Mouse (Mus musculus) Muller cell, postnatal 12 days (primary cell): ENCODE measurements around the gene Ntsr2.
"Not testable (repeated sequence)": the region's sequence is repeated elsewhere in the genome, so short reads cannot be mapped to it uniquely, and the experiment has no call there.

Source experiments
- DNase-seq: peaks from one replicate; pipeline ENCODE4 v3.0.0-alpha.2; 2015; ENCODE audit errors: inconsistent ontology term

The Ntsr2 gene

DNA sequence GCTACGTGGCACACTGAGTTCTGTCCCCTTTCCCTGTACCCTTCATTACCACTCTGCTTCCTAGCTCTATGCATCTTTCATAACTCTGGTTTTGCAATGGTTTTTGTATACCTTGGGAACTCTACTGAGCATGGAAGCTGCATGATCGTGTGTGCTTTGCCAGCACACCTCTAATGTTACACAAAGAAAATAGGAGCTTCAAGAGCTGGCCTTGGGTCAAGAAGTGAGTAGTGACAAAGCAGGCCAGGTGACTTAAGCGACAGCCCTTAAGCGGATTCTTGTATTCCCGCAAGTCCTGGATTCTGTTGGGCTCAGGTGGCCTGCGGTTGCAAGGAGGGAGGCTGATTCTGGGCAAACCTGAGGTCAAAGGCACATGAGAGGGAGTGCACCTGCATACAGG, 4.9 kb upstream of the Ntsr2 start:
- no peak for DNase-seq

DNA sequence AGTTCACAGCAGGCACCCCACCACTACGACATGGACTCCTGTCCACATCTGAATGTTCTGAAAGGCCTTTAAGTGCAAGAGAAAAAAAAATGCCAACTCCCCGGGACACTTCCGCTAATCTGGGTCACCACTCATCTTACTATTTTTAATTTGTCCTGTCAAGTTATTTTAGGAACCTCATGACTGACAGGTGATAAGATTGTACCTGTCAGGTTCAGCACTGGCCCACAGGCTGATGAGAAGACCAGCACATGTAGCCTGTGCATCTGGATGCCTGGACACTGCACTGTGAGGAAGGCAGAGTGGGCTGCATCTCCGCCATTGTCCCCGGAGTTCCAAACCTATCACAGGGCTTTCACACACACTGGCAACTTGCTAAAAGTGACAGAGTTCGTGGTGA, 3.4 kb upstream of the Ntsr2 start:
- no peak for DNase-seq

- DNase-seq = no peak
These were observed 2.4 kb downstream of the Ntsr2 start for GRCm38 (mm10) chr12:16655604-16656003.

DNA sequence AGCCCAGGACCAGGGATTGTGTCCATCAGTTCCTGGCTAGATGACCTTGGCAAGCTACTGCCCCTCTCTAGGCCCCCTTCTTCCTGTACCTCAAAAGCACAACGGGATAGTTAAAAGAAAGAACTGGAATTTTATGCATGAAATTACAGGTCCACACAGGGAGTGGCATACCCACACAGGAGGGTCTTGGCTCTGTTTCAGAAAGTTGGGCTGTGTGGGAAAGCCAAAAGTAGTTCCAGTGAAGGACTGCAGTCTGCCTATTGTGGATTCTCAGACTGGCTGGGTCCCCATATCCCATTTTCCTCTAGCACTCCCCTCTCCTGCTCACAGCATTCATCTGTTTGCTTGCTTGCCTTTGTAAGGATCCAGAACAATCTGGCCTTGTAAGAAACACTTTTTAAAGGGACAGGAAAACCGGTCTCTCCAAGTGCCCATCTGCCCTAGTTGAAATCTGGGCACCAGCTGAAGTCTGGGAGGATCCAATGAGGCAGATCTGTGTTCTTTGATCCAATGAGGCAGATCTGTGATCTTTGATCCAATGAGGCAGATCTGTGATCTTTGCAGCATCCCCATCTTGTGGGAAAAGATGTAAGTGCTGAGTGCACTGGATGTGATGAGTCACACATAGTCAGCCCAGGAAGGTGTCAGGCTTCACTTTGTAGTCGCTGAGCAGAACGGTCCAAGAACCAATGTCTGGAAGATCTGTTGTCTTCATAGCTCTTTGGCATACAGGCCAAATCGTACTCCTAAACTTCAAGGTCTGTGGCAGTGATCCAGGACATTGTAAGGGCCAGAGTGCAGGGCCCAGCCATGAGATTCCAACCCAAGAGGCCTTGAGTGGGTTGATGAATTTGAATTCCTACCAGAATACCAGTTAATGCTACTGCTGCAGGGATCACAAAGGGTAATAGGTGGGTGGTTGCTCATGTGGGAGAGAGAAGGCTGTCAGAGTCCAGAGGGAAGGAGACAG, 4.0 kb downstream of the Ntsr2 start:
- no peak for DNase-seq

DNA sequence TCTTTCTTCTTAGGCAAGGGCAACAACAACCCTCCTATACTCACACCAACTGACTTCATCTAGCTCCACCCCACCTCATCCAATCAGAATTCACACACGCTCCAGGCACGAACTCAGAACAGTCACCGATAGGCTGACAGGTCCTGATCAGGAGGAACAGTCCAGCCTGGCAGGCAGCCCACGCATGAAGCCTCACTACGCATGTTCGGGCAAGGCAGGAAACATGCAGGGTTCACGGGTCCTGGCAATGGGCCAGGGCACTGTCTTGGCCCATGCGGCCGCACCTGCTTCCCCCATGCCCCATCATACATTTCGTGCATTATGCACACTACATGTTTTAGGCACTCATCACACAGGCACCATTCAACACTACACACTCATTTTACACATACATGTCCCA, 8.3 kb downstream of the Ntsr2 start:
- DNase-seq = no peak

DNA sequence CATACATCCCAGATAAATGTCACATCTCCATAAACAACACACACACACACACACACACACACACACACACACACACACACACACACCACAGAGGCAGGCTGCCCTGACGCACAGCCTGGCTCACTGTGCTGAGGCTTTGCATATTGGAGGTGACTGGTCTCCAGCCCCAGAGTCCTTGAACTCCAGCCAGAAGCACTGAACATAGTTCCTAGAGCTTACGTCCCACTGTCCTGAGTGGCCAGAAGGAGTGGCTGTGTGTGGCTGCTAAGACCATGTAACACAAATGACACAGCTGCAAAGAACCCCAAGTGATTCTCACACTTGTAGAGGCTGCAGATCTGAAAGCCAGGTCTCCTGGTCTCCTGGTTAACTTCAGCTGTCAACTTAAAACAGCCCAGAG, 8.8 kb downstream of the Ntsr2 start:
- no peak for DNase-seq

DNA sequence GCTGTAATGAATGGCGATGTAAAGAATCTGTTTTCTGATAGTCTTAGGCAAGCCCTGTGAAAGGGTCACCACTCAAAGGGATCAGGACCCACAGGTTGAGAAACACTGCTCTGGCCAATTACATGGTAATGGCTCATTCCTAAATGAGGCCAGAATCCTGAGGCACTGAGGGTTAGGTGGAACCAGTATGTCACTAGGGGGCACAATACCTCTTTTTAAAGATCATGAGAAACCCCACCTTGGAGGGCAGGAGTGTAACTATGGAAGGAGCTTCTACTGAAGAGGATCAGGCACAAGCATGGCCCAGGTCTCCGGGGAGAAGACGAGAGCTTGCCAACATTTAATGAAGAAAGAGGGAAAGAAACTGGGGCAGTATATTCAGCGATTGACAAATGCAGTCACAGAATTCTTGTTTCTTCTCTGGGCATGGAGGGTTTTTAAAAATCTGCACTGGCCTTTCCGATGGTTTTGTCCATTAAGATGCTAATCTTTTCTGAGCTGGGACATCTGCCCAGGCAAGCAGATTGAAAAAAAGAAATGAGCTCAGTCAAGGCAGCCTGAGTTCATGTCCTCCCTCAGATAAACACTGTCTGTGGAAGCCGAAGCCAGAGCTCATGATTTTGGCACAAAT, 9.9 kb downstream of the Ntsr2 start:
- peak; percentile 45 for DNase-seq

DNA sequence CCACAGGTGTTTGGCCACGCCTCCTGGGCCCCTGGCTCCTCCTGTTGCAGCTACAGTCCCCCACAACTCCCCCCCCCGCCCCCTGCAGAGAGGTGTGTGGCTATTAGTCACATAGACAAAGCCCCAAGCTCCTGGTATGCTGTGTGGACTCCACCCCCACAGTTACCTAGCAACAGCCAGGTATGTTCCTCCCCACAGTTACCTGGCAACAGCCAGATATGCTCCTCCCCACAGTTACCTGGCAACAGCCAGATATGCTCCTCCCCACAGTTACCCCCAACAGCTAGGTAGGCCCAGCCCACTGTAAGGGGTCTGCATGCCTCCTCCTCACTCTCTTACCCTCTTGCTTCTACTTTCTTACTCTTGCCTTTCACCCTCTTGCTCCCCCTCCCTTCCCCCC, 11.8 kb downstream of the Ntsr2 start:
- peak; percentile 70 for DNase-seq

DNA sequence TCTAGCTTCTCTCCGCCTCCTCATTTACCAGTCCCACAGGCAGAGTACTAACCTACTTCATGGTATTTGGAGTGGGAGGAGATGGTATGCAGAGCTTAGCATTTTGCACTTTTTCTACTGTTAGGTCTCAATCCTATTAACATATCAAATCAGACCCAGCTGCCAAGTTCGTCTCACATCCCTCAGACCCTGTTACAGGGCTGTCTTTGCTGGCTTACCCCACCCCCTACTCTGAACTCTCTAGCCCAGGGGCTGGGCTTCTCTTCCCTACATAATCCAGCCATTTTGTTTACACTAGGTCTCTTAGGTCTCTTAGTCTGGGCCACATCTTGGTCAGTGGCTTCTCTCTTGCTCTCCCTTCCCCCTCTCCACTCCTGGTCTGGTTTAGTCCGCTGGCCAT, 16.0 kb downstream of the Ntsr2 start:
- DNase-seq = no peak

- DNase-seq = no peak
These were observed 19.1 kb downstream of the Ntsr2 start for GRCm38 (mm10) chr12:16672246-16672645.

GRCm38 (mm10) chr12:16690631-16691030, 37.4 kb downstream of the Ntsr2 start:
- DNase-seq = peak; percentile 29

DNA sequence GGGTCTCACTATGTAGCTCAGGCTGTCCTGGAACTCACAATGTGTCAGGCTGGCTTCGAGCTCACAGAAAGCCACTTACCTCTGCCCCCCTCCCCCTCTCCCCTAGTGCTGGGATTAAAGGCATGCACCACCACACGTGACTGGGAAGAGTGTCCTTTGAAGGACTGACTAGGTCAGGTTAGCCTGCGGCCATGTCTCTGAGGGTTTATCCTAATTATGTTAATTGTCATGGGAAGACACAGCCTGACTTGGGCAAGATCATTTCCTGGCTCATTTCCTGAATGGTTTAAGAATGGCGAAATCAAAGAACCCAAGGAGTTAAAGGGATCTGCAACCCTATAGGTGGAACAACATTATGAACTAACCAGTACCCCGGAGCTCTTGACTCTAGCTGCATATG, 41.6 kb downstream of the Ntsr2 start:
- no peak for DNase-seq

GRCm38 (mm10) chr12:16695252-16695651, 42.1 kb downstream of the Ntsr2 start:
- not testable (repeated sequence) for DNase-seq

DNA sequence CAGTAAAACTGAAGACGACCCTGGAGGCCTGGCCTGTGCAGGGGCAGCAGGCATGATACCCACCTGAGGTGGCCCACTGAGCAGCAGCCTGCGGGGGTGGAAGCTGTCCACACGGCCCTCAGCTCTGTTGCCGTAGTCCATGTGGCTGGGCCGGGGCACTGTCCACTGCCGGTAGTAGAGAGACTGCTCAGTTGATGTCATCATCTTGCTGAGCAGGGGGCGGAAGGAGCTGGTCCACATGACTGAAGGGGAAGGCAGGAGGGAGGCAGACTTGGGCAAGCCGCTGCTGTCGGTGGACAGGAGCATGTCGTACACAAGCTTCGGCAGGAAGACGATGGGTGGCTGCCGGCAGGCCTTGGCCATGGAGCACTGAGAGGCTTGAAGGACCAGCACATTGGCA, 43.0 kb downstream of the Ntsr2 start:
- no peak for DNase-seq

DNA sequence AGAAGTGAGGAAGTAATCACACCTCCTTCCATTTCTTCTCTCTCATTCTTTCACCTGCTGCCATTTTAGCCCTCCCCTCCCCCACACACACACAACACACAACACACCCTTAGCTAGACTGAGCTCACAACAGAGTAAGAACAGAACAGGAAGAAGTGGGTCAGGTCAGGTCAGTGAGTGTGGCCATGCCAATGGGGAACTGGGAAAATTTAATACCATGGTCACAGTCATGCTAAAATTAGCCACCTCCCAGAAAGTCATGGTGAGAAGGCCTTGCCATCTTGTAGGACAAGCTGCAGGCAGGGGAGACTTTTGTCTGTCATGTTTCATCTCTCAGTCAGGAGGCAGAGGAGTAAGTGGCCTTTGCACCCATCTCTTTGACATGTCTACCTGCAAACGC, 45.5 kb downstream of the Ntsr2 start:
- DNase-seq = no peak
